Mouse (Mus musculus) WW6 (cell line): Measurements from ENCODE around the gene Trem2.
"Not testable (repeated sequence)": the region's sequence is repeated elsewhere in the genome, so short reads cannot be mapped to it uniquely, and the experiment has no call there.

Experiments
- DNase-seq: peaks from one replicate; pipeline ENCODE4 v3.0.0-alpha.2; 2013; ENCODE audit warnings: low read depth, low spot score

Gene Trem2

GRCm38 (mm10) chr17:48350681-48351193 lies 4.5 kb downstream of the Trem2 start:
- no peak for DNase-seq

DNA sequence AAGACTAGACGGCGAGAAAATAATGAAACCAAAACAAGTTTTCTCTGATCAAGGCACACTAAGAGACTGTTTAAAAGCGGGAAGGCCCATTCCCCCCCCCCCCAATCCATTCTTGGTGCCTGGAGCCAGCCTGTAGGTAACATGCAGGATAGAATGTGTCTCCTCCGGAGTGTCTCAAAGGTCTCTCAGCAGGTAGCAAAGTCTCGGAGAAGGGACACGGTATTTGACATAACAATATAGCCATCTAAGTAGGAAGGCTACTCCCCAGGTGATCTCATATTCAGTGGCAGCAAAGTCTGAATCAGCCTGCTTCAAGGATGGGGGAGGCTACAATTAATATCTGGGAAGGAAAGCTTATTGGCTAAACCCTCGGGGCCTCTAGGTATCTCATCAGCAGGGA lies 6.8 kb downstream of the Trem2 start:
- not testable (repeated sequence) for DNase-seq

- DNase-seq = no peak
Measured at GRCm38 (mm10) chr17:48355822-48356221, 9.6 kb downstream of the Trem2 start.

DNA sequence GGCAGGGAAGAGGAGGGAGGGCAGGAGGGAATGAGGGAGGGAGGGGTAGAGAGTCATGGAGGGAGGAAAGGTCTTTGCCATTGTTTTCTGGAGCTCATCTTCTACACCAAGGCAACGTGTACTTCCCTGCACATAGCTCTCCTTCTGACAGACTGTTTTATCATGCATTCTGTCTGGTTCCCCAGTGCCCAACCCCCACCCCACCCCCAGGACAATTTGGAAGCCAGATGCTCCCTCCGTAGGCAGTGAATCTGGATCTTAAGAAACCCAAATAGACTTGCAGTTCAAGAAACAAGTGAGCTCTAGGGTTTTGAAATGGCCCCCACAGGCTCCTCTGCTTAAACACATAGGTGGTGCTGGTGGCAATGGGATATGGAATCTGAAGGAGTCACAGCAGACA lies 11.7 kb downstream of the Trem2 start:
- no peak for DNase-seq

DNA sequence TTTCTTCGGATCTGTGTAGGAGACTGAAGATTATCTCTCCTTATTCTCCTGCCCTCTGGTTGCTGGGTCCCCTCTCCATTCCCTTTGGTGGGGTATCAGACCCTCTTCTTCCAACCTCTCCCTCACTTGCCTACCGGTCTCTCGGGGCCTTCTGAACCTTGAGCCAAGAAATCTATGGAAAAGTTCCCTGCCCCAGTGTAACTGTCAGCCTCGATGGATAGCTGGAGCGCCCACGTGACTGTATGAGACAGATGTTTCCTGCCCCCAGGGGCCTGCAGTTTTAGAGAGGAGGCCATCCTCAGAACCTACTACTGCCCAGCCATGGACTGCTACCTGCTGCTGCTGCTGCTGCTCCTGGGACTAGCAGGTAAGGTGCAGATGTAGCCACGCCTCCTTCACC lies 13.4 kb downstream of the Trem2 start, which contains the start of gene Treml1:
Gene Treml1 (plus strand): TSS at position 301 of the 400 bp plus-strand sequence.
- no peak for DNase-seq

DNA sequence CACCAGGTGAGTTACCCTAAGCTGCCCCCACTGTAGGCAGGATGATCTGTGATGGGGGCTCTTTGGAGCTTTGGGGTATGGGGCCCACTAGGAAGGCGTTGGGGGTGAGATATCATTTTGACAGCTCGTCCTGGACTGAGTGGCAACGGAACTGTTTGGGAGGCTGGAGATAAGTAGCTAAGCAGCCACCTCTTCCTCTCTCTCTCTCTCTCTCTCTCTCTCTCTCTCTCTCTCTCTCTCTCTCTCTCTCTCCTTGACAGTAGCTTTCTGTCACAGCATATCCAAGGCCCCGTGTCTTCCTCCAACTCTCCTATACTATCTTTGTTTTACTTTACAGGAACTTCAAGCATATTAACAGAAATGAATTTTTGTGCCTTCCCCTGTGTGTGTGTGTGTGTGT lies 14.3 kb downstream of the Trem2 start:
- DNase-seq = no peak

- no peak for DNase-seq
Measured at GRCm38 (mm10) chr17:48362346-48362745, 16.1 kb downstream of the Trem2 start.

- no peak for DNase-seq
Measured at GRCm38 (mm10) chr17:48362966-48363365, 16.8 kb downstream of the Trem2 start.

DNA sequence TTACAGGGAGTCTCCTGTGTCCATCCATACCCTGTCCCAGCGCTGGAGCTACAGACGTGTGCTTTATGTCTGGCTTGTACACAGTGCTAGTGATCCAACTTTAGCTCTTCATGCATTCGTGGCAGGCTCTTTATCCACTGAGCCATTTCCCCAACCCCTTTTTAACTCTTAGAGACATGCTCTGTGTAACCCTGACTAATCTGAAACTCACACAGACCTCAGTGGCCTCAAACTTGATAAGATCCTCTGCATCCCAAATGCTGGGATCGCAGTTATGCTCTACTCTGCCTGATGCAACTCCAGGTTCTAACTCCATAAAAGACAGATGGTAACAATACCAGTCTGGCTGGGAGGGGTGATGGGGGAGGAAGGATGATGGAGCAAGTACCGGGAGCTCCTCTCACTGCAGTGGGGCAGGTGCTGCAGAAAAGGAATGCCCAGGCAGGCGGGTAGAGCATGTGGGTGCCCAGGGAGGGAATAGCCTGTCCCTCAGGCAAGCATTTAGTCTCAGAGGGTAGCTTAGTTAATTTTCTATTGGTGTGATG lies 17.3 kb downstream of the Trem2 start:
- no peak for DNase-seq

DNA sequence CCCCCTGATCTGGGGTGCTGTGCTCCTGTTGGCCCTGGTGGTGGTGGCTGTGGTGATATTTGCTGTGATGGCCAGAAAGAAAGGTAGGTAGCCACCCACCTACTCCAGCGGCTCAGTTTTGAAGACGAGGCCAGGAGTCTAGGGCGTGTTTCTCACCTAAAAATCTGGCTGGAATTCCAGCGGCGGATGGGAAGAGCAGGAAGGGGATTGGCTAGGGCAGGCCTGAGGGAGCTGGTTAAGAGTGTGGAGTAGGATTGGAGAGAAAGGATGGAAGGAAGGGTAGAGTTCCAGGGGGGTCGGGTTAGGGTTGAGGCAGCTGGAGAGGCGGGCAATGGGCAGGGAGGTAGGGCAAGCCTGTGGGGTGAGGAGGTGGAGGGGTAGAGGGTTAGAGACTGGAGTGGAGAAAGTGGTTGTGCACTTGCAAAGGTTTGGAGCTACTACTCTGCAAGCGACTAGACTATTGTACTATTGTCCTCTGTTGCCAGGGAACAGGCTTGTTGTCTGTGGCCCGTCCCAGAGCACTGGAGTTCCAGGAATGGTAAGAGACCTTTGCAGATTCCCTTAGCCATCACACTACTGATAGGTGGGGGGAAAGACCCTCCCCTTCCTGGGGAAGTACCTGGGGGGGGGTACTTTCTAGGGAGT lies 19.4 kb downstream of the Trem2 start:
- no peak for DNase-seq

DNA sequence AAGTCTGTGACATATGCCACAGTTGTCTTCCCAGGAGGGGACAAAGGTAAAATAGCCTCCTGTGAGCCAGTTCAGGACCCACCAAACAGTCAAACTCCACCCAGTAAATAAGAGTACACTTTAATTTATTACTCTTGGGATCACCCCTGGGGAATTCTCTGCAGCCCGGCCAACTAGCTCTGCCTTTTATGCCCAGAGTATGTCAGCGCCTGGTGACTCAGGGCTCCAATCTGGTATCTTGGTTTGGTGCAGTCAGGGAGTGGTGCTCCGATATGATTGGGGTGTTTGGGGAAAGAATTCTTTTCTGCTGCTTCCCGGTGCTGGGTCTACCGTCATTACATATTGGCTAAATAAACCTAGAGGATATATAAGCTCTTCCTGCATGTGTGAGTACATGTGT lies 20.6 kb downstream of the Trem2 start:
- no peak for DNase-seq

- no peak for DNase-seq
Measured at GRCm38 (mm10) chr17:48371621-48372020, 25.4 kb downstream of the Trem2 start.

GRCm38 (mm10) chr17:48372987-48373386 lies 26.8 kb downstream of the Trem2 start:
- no peak for DNase-seq

DNA sequence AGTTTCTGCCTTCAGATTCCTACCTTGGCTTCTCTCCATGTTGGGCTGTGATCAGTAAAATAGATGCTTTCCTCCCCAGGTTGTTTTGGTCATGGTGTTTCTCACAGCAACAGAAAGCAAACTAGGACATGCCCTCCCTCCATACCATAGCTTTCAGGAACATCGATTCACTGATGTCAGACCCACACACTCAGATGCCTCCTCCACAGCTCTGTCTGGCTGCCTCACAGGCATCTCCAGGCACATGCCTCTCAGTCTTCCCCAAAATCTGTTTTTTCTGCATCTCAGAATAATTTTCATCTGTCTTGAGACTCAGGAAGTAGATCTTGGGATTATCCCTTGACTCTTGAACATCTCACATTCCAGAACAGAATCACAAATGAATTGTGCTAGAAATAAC lies 29.9 kb downstream of the Trem2 start:
- DNase-seq = no peak

GRCm38 (mm10) chr17:48379050-48379449 lies 32.8 kb downstream of the Trem2 start:
- DNase-seq = no peak

- no peak for DNase-seq
Measured at GRCm38 (mm10) chr17:48385786-48386461, 39.7 kb downstream of the Trem2 start.

DNA sequence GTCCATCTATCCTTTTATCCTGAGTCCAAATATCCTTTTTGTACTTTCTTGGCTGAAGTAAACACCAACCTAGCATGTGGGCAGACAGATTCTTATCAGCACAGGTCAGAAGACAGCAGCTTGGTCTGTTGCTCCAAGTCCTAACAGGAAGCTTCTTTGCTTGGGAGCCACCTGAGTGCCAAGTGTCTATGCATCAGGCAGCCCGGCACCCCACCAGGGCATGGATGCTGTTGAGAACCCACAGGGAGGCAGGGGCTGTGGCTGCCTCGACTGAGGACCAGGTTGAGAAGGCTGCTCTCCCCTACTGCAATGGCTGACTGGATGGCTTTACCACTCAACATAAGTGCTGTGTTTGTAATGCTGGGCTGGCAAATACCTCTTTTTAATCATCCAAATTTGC lies 42.5 kb downstream of the Trem2 start:
- DNase-seq = no peak

DNA sequence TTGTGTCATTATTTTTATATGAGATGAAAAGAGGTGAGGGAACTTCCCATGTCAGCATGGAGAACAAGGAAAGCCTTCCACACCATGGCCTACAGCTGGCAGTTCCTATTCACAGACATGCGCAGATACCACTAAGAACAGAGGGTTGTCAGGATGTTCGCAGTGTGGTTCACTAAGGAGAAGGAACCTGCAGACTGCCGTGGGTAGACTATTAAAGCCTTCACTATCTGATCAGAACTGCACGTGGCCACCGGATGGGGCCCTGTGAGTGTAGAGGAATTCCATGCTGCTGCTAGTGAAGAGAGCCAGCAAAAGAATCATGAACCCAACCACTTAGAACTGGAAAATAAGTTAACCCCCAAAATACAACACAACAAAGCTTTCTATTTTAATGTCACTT lies 43.2 kb downstream of the Trem2 start:
- DNase-seq = no peak

- no peak for DNase-seq
Measured at GRCm38 (mm10) chr17:48391446-48391845, 45.2 kb downstream of the Trem2 start.

DNA sequence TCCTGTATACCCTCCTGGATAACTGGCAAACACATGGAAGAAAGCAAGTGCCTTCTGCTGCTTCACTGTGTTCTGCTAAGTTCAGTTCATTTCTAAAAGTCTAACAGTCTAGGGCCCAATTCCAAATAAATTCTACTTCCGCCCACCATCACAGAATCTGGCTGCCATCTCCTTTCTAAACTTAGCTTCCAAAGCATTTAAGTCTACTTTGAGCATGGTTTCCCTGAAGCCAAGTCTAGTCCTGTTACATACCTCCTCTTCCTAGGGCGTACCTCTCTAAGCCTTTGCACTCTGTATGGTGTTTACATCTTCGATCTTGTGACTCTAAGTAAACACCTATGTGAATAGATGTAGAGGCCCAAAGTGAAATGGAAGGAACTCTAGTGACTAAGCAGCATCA lies 46.4 kb downstream of the Trem2 start:
- no peak for DNase-seq

- DNase-seq = no peak
Measured at GRCm38 (mm10) chr17:48401710-48402109, 55.5 kb downstream of the Trem2 start.

DNA sequence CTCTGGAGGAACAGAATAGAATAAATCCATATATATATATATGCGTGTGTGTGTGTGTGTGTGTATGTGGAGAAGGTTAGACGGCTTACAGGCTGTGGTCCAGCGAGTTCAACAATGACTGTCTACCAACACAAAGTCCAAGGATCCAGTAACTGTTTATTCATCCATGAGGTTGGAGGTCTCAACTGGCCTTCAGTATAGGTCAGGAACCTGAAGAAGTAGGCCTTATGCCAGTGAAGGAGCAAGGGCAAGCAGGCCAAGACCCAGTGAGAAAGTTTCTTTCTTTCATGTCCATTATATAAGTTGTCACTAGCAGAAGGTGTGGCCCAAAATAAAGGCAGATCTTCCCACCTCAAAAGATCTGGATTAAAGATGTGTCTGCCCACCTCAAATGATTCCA lies 56.5 kb downstream of the Trem2 start:
- no peak for DNase-seq
